Mouse (Mus musculus) olfactory bulb, adult 2 months (tissue): ENCODE data around the gene Erv3.

ENCODE experiments used
- CTCF ChIP-seq: fragments of 200-500 bp; IDR thresholded peaks from 2 replicates; pipeline ENCODE4 v1.5.1; 2012; ENCODE audit warnings: low read depth, mild to moderate bottlenecking, low read length, moderate library complexity; ENCODE audit not compliant: insufficient read depth
- POLR2A ChIP-seq: fragments of 200-500 bp; IDR thresholded peaks from 2 replicates; pipeline ENCODE4 v1.6.1; 2012; ENCODE audit warnings: mild to moderate bottlenecking, low read depth, low read length, moderate library complexity; ENCODE audit not compliant: insufficient read depth

- no peak for TF ChIP-seq POLR2A
- no peak for TF ChIP-seq CTCF
These were observed 7.1 kb upstream of the Erv3 start for GRCm38 (mm10) chr2:131866676-131867075.
